Mouse (Mus musculus) left cerebral cortex, adult 9 months (tissue): ENCODE results near the gene Sash1.

Source experiments
- DNase-seq, 2 experiments: peaks; one replicate each; pipeline ENCODE4 v3.0.0; 2022; ENCODE audit warnings: low spot score in 2 of 2

Gene Sash1

DNA sequence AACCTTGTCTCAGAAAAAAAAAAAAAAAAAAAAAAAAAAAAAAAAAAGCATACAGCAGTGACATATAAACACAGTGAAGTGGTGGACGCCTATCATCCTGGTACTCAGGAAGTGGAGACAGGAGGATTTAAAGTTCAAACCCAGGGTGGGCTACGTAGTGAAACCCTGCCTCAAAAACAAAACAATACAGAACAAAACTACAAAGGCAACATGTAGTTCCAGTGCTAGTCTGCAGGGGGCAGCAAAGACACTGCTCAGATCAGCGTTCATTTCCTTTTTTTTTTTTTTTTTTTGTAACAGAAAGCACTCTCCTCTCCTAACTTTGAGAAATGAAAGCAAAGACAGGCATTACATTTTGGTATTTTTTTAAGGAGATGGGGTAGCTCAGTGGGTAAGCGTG lies 203.0 kb downstream of the Sash1 start:
- peak in 1 of 2 experiments; percentile 49 for DNase-seq

DNA sequence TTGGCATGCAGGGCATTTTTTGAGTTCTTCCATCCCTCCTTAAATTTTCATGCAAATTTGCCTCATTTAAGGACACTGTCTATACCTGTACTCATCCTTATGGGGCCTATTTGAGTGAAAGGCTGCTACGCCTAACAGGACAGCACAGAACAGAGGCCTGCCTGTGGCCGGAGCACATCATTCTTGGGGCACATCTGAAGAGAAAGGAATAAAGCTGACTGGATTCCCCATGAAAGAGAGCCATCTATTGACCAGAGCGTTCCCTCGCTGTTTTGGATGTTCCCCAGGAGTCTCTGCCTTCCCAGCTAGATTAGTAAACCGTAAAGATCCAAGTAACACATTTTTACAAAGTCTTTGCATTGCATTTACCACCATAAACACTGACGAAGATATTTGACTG lies 203.5 kb downstream of the Sash1 start:
- peak in 1 of 2 experiments; percentile 5 for DNase-seq

DNA sequence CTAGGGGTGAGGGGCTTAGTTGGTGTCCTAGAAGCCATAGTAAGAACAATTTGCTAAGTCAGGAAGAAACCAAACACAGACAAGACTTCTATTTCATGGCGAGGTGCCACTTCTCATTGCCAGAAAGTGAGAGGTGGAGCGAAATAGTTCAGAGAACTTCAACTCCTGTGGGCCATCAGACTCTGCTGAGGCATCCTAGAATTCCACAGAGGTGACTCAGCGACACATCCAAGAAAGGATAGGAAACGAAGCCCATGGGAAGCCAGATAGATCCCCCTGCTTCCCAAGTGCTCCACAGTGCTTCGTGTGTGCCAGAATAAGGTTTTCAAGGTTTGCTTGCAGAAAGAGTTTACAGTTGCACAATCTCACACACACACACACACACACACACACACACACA lies 209.1 kb downstream of the Sash1 start:
- DNase-seq, result no peak
